Mouse (Mus musculus): ENCODE data around the gene Gimap7.
"Not testable (repeated sequence)": the region's sequence is repeated elsewhere in the genome, so short reads cannot be mapped to it uniquely, and the experiment has no call there.

The Gimap7 gene

GRCm38 (mm10) chr6:48718455-48718854 lies at the start of gene Gimap7, which contains the start of gene Gm28053:
TSS of gene Gimap7 (plus strand) at chr6:48718621.
TSS of gene Gm28053 (plus strand) at chr6:48718607.
- DNase-seq = no peak

DNA sequence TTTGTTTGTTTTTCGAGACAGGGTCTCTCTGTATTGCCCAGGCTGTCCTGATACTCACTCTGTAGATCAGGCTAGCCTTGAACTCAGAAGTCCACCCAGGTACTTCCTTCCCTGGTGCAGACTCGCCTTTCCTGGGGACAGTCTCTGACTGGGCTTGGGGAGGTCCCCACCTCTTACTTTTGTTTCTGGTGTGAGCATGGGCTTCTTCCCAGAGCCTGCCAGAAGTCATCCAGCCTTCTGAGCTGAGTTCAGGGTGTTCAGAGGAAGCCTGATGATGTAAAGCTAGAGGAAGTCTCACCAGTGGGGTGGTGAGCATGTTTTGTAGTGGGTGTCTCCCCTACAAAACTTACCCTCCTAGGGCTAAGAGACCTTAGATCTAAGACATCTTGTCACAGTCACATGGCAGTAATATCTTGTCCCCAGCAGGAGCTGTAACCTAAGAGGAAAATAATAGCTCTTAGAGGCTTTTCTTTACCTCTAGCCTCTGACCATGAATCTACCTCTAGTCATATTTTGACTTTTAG lies 48.9 kb upstream of the Gimap7 start:
- DNase-seq = no peak

DNA sequence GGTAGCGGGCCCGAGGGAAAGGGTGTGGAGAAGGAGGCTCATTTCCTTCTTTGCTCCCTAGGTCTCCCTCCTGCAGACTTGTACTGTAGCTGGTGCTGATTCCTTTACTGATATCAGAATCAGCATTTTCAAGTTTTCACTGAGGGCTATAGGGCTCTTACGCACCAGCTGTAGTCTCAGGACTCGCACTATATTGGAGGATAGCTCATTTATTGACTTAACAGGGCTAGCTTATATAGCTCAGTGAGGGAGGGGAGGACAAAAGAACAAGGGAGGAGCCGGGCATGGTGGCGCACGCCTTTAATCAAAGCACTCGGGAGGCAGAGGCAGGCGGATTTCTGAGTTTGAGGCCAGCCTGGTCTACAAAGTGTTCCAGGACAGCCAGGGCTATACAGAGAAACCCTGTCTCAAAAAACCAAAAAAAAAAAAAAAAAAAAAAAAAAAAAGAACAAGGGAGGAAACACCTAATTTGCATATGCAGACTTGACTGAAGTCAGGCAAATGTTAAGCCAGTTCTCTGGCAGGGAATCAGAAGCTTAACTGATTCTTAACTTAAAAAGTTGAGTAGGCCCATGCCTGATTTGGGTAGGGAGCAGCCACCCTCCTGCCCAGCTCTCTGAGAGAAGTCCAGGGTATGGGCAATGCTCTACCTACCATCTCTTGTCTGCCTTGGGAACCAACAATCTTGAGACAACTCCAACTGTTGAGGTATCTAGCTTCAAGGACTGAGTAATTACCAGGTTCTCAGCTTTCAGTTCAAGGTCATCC lies 43.9 kb upstream of the Gimap7 start:
- no peak for DNase-seq

- DNase-seq = no peak
Measured at GRCm38 (mm10) chr6:48675400-48675930, 43.0 kb upstream of the Gimap7 start.

DNA sequence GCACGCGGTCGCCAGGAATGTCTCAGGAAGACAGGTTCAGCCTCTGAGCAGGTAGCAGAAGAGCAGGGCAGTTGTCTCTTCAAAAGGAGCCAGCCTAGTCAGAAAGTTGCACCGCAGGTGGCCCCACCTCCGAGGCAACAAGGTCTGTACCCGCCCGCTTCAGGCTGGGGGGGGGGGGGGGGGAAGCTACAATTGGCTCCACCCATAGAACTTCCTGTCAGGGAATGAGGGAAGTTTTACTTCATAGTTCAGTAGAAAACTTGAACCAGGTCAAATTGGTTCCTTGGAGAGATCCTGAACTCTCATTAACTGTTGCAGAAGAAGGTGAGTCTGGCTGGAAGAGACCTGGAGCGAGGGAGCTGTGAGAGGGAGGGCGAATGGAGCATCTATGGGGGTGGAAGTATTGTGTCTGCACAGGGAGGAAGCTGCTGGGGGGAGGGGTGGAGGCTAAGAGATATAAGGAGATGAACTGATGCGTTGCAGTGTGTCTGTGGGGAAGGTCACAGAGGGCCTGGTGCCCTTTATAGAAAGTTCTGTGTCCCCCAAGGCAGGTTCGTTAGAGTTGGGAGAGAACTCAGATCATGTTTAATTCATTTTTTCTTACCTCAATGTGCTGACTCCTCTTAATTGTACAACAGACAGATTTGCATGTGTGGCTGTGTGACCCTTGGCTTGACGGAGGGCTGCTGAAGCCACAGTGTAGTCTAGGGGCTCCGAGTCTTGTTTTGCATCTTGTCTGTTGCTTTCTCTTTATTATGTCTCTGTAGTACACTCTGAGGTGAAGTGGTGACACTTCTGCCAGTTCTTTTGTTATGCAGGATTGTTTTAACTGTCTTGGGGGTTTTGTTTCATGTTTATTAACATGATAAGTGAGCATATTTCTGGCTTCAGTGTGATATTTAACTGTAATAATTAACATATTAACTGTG lies 42.2 kb upstream of the Gimap7 start, which contains the start of gene Gimap9:
Gene Gimap9, plus strand, starts transcription at position 199 of the 929 bp plus-strand sequence.
- no peak for DNase-seq

DNA sequence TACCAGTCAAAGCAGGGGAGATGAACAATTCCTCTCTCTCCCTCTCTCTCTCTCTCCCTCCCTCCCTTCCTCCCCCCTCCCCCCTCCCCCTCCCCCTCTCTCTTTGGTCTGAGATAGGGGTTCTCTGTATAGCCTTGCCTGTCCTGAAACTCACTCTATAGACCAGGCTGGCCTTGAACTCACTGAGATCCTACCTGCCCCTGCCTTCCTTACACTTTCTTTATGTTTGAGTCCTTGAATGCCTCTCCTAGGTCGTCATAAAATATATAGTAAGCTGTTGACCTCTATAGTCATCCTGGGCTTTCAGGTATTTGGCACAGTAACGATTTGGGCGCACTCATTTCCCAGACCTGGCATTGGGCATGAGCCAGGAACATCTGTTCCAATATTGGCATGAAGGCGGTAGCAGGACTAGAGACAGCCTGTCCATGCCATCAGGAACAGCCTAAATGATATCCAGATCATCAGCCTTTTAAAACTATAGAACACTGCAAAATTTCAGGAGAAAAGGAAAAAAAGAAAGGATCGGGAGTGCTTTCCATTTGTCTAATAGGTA lies 41.5 kb upstream of the Gimap7 start:
- DNase-seq = no peak

DNA sequence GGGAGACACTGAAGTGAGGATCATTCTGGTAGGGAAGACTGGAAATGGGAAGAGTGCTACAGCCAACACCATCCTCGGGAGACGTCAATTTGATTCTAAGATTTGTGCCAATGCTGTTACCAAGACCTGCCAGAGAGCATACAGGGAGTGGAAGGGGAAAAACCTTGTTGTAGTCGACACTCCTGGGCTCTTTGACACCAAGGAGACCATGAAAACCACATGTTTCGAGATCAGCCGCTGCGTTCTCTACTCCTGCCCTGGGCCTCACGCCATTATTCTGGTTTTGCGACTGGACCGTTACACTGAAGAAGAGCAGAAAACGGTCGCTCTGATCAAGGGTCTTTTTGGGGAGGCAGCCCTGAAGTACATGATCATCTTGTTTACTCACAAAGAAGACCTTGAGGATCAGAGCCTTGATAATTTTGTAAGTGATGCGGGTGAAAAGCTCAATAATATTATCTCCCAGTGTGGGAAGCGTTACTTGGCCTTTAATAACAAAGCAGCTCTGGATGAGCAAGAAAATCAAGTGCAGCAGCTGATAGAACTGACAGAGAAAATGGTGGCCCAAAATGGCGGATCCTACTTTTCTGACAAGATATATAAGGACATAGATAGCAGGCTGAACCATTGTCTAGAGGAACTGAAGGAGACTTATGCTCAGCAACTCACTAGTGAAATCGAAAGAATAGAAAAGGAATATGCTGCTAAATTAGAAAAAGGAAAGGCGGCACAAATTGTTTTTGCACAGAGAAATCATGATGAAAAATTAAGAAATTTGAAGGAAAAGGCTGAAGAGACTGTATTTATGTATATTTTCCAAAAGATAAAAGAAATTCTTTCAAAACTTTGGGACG lies 40.7 kb upstream of the Gimap7 start:
- no peak for DNase-seq

DNA sequence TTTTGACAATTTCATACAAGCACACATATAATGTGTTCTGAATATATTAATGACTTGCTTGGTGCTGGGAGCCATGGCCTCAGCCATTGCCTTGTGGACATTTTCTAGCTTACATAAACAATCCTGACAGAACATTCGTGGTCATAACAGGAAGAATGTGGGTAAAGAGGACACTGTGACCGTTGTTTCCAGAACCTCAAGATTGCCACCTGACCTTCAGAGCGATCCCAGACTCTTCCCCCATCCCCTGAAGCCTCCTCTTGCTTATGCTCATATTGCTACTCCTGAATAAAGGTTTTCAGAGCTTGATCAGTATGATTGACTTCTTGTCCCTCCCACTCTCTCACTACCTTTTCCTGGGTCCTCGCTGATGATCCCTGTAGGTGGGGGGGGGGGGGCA lies 40.0 kb upstream of the Gimap7 start:
- no peak for DNase-seq

GRCm38 (mm10) chr6:48679701-48680100 lies 38.7 kb upstream of the Gimap7 start:
- no peak for DNase-seq

- DNase-seq = no peak
Measured at GRCm38 (mm10) chr6:48680421-48680820, 38.0 kb upstream of the Gimap7 start.

DNA sequence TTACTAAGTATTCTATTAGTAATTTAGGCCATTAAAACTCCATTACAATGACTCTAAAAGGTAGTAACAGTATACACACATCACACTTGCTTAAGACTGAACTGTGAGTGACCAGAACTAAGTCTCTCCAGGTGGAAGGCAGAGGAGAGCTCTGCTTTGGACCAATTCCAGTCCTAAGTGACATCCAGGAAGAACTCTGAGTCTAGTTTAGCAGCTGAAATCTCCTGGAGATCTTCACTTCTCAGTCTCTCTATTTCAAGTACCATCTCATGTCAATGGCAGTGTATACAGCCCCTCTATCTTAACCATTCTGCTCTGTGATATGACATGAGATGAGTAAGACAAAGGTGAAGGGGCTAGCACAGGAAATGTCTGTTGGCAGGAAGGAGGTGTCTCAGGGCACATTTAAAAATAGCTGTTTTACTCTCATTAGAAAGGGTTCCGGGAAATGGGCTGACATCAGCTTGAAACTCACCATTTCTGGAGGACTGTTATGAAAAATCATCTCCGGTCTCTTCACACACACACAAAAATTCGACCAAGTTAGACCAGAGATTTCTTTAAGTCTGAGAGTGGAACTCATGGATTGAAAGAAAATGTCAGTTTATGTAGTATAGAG lies 36.8 kb upstream of the Gimap7 start:
- no peak for DNase-seq

GRCm38 (mm10) chr6:48682271-48682670 lies 36.1 kb upstream of the Gimap7 start:
- DNase-seq = peak; percentile 8

GRCm38 (mm10) chr6:48683263-48683821 lies 35.1 kb upstream of the Gimap7 start:
- DNase-seq = not testable (repeated sequence)

DNA sequence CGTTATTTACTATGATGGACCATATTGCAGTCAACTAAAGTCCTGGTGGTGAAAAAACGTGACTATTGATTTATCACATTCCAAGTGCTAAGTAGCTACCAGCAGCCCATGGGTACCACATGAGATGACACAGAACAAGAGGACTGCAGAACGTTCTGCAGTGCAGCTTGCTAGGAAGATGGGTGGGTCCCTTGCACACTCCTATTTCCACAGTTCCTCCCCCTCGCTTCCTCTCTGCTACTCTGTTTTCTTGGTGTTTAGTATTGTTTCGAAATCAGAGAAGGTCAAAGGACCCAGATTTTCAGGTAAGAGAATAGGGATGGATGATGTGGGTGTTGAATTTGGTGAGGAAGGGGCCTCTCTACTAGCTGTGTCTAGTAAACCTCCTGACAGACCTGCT lies 34.1 kb upstream of the Gimap7 start, which contains the start of gene Gimap4:
Gene Gimap4, plus strand, starts transcription at position 231 of the 400 bp plus-strand sequence.
- DNase-seq = no peak

GRCm38 (mm10) chr6:48684806-48685205 lies 33.6 kb upstream of the Gimap7 start:
- DNase-seq = no peak

DNA sequence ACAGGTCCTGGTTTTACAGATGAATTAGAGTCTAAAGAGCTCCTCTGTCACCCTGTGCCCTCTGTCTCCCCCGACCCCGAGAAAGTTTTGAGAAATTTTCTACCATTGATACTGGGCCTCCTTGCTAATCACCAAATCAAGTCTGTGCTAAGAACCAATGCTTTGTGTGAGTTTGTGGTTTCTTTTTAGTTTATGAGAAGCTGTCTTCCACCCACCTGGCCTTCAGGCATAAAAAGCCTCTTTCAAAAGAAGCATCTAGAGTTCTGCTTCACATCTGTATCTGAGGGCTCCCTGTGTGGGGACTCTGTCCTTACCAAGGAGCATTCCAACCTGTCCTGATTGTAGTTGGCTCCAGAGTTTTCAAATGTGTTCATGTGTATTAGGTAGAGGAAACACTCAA lies 33.2 kb upstream of the Gimap7 start:
- DNase-seq = no peak

DNA sequence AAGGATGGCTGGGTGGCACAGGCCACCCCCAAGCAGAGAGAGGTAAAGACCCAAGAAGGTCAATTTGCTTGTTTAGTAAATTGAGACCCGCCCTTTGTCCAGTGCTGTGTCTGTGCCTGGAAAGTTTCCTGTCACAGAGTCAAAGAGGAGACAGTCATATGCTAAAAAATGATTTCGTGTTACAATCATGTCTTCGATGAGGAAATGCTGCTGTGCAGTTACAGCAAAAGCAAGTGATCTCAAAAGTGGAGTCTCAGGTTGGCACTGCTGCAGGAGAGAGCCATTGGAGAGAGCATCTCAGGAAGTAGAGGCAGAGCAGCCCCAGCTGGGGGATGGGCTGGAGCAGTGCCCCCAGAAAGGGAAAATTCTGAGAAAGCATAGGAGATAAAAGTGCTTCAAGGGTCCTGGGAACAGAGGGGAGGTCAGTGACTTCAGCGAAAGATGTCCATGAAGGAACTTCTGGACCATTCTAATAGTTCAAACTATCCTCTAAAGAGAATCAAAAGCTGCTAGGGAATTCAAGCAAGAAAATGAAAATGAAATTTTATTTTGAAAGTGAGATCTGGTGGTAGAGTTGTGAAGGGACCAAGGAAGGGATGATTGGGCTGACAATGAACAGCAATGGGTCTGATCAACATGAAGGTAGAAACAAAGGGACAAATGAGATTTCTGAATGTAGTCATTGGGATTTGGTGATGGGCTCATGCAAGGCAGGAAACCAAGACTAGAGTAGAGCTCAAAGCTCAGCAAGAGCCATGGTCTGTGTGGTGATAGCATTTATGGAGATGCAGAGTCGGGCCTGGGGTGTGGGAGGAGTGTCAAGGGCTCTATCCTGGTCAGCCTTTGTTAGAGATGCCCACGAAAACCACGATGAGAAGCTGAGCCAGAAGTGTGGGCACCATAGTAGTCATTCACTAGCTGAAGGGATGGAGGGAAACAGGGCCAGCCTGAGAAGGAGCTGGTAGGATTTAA lies 32.4 kb upstream of the Gimap7 start:
- no peak for DNase-seq

- no peak for DNase-seq
Measured at GRCm38 (mm10) chr6:48687077-48687476, 31.3 kb upstream of the Gimap7 start.

DNA sequence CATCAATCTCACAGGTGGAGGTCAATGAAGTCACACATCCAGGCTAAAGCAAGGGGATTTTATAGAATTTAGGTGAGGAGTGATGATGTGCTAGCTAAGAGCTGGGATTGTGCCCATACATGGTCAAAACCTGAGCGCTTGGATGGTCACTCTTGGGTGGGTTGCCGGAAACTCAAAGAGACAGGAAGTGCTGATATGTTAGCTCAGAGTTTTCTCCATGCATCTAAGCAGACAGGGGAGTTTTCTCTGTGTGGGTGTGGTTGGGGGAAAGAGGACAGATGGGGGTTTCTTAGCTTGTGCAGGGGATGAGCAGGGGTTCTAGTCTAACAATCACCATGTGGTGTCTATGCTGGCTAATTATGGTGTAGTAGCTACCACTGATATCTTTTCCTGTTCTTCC lies 29.1 kb upstream of the Gimap7 start:
- DNase-seq = no peak

- DNase-seq = no peak
Measured at GRCm38 (mm10) chr6:48692962-48693361, 25.5 kb upstream of the Gimap7 start.

All from layer of hippocampus, adult 9-11 months (tissue).